Mouse (Mus musculus) heart, postnatal 4 days (tissue): ENCODE measurements at regions not wholly inside any gene's neighbourhood (a gene's known extent, or its start where the extent isn't known, plus 50 kb on each side); places are given as distances from the start of the nearest gene placed in this dataset.

Experiments used
- DNase-seq: peaks from one replicate; pipeline ENCODE4 v3.0.0; 2021

GRCm38 (mm10) chr9:30848249-30848648 lies 74.0 kb downstream of the Adamts15 start:
- peak; percentile 59 for DNase-seq

- peak; percentile 35 for DNase-seq
These were observed 76.5 kb downstream of the Adamts15 start for GRCm38 (mm10) chr9:30845609-30846290.

- DNase-seq: peak; percentile 60
These were observed 78.1 kb downstream of the Adamts15 start for GRCm38 (mm10) chr9:30844079-30844563.

GRCm38 (mm10) chr9:30834908-30835307 lies 87.3 kb downstream of the Adamts15 start:
- no peak for DNase-seq

GRCm38 (mm10) chr9:30834565-30834905 lies 87.7 kb downstream of the Adamts15 start:
- DNase-seq: no peak

GRCm38 (mm10) chr9:30833836-30834564 lies 88.3 kb downstream of the Adamts15 start:
- no peak for DNase-seq

GRCm38 (mm10) chr9:30829158-30829870 lies 92.9 kb downstream of the Adamts15 start:
- DNase-seq: no peak

GRCm38 (mm10) chr9:30827780-30828179 lies 94.5 kb downstream of the Adamts15 start:
- DNase-seq: no peak

GRCm38 (mm10) chr9:30824056-30824625 lies 98.1 kb downstream of the Adamts15 start:
- no peak for DNase-seq

- DNase-seq: no peak
These were observed 101.4 kb downstream of the Adamts15 start for GRCm38 (mm10) chr9:30820806-30821375.

GRCm38 (mm10) chr9:30813246-30813645 lies 109.0 kb downstream of the Adamts15 start:
- no peak for DNase-seq

GRCm38 (mm10) chr9:30810843-30811242 lies 111.4 kb downstream of the Adamts15 start:
- DNase-seq: no peak

GRCm38 (mm10) chr9:30810290-30810689 lies 112.0 kb downstream of the Adamts15 start:
- no peak for DNase-seq

GRCm38 (mm10) chr9:30808863-30809491 lies 113.3 kb downstream of the Adamts15 start:
- no peak for DNase-seq

GRCm38 (mm10) chr9:30803755-30804532 lies 118.3 kb downstream of the Adamts15 start:
- no peak for DNase-seq

GRCm38 (mm10) chr9:30802826-30803225 lies 119.4 kb downstream of the Adamts15 start:
- DNase-seq: no peak

GRCm38 (mm10) chr9:30794701-30795407 lies 127.4 kb downstream of the Adamts15 start:
- DNase-seq: no peak

GRCm38 (mm10) chr9:30781221-30781620 lies 141.0 kb downstream of the Adamts15 start:
- DNase-seq: peak; percentile 29

GRCm38 (mm10) chr9:30777816-30778215 lies 144.4 kb downstream of the Adamts15 start:
- no peak for DNase-seq

- DNase-seq: no peak
These were observed 147.1 kb downstream of the Adamts15 start for GRCm38 (mm10) chr9:30775161-30775560.

GRCm38 (mm10) chr9:30772456-30772855 lies 149.8 kb downstream of the Adamts15 start:
- no peak for DNase-seq
